Mouse (Mus musculus) adrenal gland, adult 18-20 months (tissue): ENCODE results near the gene Rasd2. TPM values are rescaled to one million over a fixed set of nuclear protein-coding genes. Genes with fewer than 3 reads are reported as not detected.
A peak's percentile ranks its signal among the peaks of the same experiment; 100 is the strongest.

Experiments used
- DNase-seq, 2 experiments: peaks; one replicate each; pipeline ENCODE4 v3.0.0; 2021 to 2022; ENCODE audit warnings: low spot score in 2 of 2
- long read RNA-seq, 2 experiments: library from polyadenylated mRNA; stranded (forward); transcript quantifications; one replicate each; pipeline ENCODE4 v2.0.0; 2021
- total RNA-seq, 2 experiments: library from RNA; stranded (reverse); gene quantifications; 1 replicate in 1 of 2; 2 replicates in 1 of 2; pipeline ENCODE4 v1.2.3; 2021

The Rasd2 gene
- 1 to 10 TPM; 1.9 to 3.6 TPM for total RNA-seq
- long read RNA-seq, experiment 1 = 0 reads
- long read RNA-seq, experiment 2 = 0 reads

DNA sequence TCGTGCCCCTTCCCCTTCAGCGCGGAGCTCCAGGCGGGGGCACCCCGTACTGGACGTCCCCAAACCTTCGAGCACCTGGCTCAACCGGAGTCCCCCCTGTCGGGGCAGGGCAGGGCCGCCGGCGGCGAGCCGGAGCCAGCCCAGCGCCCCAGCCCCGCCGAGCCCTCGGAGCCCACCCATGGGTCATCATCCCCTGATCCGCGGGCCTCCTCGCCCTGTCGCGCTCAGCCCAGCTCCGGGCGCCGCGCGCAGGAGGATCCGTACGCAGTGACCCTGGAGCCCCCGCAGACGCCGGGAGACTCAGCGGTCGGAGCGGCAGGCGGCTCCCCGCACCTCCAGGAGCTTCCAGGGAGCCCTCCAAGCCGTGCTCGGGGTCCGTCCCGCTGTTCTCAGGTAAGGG is at the start of gene Rasd2:
Gene Rasd2 (plus strand): TSS at position 259 of the 400 bp plus-strand sequence.
- DNase-seq = peak; percentile 31 to 33

GRCm38 (mm10) chr8:75169363-75169762 is 44.4 kb upstream of the Rasd2 start:
- no peak for DNase-seq

GRCm38 (mm10) chr8:75172009-75172685 is 41.6 kb upstream of the Rasd2 start:
- DNase-seq = no peak

DNA sequence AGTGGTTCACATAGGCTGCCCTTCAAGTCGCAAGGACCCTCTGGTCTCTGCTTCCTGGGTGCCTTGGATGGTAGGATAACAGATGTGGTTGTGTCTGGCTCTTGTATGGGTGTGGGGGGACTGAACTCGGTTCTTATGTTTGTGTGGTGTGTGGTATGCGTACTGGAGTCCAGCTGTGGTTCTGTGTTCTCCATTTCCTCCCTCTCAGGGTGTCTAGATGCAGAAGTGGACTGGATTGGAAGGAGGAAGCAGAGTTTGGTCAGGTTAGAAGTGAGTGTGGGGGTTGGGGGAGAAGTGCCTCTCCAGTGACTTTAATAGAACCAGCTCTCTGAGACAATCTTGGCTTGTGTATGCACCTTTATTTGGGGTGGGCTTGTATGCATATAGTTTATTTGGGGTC is 20.7 kb upstream of the Rasd2 start:
- no peak for DNase-seq

DNA sequence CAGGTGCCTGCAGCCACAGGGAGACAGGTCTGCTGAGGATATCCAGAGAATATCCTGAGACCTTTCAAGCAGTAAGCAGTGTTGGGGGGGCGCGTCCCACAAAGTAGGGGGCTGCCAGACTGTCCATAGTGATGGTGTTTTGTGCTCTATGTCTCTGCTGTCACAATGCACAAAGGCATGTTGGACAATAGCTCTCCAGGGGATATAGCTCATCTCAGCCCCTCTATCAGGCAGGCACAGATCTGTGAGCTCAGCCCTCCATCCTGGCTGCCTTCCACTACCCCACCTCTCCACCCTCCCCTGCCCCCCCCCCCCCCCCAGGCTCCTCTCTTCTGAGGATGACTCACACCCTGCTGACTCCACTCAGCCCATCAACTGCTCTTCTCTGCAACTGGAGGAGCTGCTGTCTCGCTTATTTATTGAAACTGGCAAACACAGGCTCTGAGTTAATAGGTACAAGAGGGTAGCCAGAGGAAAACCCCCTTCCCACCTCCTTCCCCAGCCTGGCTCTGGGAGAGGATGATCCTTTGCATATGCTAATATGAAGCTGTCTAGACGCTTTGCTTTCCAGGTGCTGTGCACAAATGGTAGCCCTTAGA is 19.2 kb upstream of the Rasd2 start:
- DNase-seq = no peak

DNA sequence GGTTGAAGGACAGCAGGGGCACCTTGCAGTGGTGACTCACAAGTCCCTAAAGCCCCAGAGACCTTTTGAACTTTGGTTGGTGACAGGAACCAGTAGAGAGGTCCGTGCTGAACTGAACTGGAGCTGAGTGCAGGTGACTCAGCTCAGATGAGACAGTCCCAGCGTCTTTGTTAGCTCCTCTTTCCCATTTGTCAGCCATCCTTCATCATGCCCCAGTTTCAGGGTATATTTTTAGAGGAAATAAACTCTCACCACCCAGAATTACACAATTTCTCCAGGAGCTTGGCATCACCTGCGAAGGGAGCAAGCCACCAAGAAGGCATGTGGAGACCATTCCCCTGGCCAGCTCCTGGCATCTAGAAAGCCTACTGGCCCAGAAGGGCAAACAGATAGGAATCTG is 16.6 kb upstream of the Rasd2 start:
- DNase-seq = no peak

- DNase-seq = no peak
Measured at GRCm38 (mm10) chr8:75197862-75198261, 15.9 kb upstream of the Rasd2 start.

- DNase-seq = no peak
Measured at GRCm38 (mm10) chr8:75198300-75198699, 15.4 kb upstream of the Rasd2 start.

GRCm38 (mm10) chr8:75198988-75199765 is 14.6 kb upstream of the Rasd2 start:
- DNase-seq = no peak

GRCm38 (mm10) chr8:75199914-75200313 is 13.8 kb upstream of the Rasd2 start:
- DNase-seq = no peak

- no peak for DNase-seq
Measured at GRCm38 (mm10) chr8:75202041-75202656, 11.6 kb upstream of the Rasd2 start.

DNA sequence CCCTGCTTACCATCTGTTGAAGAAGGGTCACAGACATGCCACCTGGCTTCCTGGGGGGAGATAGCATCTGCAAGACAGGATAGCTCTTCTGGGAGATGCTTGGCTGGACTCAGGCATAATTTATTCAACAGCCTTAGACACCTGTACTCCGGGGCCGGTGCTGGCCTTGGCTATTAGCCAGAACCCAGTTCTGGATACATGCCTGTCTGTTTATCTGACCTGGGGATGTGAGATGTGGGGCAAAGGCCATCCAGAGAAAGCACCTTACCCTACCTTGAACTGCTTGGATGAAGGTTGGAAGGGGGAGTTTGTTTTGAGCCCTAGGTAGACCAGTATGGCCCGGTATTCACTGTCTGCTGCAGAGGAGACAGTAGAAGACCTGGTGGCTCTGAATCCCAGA is 10.8 kb upstream of the Rasd2 start:
- no peak for DNase-seq

DNA sequence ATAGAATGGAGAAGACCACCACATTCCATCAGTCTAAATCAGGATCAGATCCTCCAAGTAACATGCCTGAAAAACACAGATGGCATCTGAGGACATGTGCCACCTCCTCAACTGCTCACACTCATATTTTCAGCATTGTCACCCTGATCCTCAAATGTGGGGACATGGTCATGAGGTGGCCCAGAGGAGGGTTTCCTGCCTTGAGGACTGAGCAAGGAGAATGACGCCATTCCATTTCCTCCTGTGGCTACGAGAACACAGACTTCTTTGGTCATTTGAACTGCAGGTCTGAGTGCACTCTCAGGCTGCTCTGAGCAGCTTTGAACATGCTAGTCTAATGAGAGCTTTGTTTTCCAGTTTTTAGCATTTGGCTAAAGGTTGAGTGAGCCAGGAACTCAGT is 10.3 kb upstream of the Rasd2 start:
- DNase-seq = no peak

GRCm38 (mm10) chr8:75204190-75204868 is 9.4 kb upstream of the Rasd2 start:
- DNase-seq = no peak

- peak; percentile 61 to 83 for DNase-seq
Measured at GRCm38 (mm10) chr8:75211461-75211860, 2.3 kb upstream of the Rasd2 start.

DNA sequence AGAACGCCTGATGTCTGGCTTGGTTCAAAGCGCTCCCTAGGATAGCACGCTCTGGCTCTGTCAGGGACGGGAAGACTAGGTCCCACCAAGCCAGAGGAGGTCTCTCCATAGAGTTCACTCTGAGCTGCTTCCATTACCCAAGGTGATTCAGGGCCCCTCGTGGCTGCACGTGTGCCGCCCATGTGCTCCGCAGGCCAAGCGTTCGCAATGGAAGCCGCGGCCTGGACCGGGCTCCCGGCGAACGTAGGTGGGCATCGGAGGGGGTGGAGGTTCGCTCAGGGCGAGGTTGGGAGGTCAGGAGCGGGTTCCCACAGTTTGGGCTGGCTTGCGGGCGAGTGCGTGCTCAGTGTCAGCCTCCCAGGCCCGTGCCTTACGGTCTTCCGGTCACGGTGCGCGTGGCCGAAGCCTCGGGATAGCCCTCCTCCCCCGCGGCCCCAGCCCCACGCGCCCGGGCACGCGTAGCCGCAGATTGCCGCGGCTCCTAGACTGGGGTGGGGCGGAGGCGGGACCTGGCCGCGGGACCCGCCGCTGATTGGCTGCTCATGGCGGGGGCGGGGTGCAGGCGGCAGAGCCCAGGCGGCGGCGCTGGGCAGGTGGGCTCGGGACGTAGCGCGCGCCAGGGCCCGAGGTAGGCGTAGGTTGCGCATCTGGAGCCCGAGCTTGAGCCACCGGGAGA is 975 bp upstream of the Rasd2 start:
- DNase-seq = peak; percentile 88

DNA sequence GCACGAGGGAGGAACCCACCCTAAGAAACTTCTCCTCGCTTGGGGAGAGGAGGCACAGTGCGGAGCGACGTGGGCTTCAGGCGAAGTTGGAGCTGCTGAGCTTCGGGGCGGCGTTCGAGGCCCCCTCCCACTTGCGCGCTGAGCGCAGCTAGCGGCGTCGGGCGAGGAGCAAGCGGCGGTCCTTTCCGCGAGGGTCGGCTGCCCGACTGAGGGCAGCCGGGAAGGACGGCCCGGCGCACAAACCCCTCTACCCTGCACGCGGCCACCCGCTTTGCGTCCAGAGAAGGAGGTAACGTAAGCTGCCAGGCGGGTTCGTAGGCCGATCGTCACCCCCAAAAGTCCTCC is 465 bp upstream of the Rasd2 start:
- no peak for DNase-seq

DNA sequence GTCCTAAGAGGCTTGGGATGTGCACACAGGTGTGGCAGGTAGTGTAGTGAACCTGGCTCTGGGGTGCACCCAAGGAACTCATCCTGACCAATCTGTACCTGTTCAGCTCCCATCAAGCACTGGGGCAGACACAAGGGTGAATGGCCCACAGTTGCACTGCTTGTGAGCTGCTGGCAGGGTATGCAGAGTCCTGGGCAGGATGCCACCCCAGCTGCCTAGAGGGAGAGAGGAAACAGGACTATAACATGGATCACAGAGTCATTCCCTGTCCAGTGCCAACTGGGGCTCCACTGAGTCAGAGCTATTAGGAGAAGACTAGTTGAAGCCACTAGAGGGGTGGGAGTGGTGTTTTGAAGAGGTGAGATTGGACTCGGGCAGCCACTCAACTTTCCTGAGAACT is 1.3 kb downstream of the Rasd2 start:
- no peak for DNase-seq

DNA sequence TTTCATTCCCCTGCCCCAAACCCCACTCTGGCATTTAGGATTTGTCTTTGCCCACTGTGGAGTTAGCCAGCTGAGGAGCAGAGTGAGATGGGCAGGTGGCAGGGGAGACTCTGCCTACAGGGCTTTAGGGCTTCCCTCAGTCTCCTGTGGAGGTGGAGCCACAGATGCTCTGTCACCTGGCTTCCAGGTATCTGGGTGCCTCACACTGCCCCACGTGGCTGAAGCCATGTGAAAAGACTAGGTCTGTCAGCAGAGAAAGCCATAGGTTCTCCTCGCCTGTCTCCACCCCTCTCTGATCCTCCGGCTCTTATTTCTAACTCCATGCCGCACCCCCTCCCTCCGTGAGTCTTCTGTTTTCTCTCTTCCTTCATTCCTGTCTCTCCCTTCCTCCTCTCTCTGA is 2.2 kb downstream of the Rasd2 start:
- DNase-seq = peak in 1 of 2 experiments; percentile 14

DNA sequence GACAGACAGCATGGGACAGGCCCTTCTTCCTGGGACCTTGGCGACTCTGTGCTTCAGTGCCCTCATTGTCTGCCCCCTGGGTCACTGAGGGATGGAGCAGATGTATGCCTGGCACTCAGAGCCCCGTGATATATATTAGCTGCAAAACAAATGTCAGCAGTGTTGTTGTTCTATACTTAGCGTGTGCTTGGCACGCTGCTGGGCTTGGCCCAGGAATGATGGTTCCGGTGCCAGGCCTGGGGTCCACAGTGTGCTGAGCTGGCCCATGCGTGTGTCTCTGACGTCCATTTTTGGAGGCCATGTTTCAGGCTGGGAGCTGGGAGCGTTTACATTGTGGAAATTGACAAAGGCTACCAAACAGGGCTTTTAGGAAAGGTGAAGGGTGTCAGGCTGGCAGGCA is 3.1 kb downstream of the Rasd2 start:
- no peak for DNase-seq

DNA sequence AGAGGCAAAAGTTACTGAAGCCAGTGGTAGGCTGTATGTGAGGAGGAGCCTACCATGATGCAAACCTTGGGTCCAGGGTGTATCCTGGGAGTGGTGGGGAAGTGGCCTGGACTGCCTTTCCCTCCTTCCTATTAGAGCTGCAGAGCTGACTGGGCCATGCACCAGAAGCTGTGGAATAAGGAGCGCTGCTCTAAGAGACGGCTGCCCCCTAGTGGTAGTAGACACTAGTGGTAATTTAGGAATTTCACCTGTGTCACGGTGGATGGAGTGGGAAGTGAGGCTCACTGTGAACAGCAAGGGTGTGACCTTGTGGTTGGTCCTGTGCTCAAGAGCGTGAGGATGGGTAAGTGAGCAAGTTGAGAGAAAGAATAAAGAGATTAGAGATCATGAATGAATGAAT is 4.2 kb downstream of the Rasd2 start:
- DNase-seq = peak; percentile 62
